Mouse (Mus musculus): ENCODE results near the gene Haus7. TPM values are rescaled to one million over a fixed set of nuclear protein-coding genes. Genes with fewer than 3 reads are reported as not detected.

Haus7 gene
- total RNA-seq (2023; ENCODE audit: inconsistent age) = 19.5 to 22.9 TPM (median 21.4 TPM) in 4 replicates

DNA sequence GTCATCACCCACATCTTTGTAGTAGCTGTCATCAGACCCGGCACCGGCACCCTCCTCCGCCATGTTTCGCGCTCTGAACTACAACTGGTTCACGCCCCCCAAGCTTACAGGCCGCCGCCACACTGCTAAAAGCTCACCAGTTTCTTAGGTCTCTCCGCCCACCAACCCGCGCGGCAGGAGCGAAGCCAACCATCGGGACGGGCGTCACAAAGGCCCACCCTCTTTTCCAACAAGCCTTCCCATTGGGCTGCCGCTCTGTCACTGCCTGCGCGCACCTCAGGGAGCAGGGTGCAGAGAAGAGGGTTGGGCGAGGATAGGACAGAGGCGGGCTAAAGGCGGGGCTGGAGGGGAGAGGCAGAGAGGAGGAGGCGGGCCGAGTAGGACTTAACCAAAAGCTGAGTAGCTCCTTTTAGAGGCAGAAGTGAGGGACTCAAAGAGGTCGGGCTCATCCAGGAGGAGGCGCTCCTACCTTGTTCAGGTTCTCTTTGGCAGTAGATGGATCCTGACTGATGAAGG, at the start of gene Haus7:
Haus7 (minus strand) TSS at position 168 of the 516 bp plus-strand sequence.

DNA sequence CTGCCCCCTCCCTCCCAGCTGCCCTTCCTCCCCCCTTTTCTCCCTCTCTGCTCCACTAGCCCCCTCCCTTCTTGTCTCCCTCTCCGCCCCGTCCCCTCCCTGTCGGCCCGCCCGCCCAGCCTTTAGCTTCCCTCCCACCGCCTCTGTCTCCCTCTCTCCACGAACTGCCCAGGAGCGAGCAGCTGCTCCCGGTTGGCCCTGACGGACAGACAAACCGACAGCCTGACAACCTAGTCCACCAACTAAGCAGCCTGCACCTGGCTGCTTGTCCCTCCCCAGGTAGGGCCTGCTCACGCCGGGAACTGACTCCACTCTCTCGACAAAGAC, 24.6 kb upstream of the Haus7 start, which contains the start of gene Bgn:
Bgn (plus strand) TSS at position 119 of the 327 bp plus-strand sequence.

GRCm38 (mm10) chrX:73435252-73435651, 23.6 kb downstream of the Haus7 start, which contains the start of gene Trex2:
Trex2 (minus strand) TSS chrX:73435344.

DNA sequence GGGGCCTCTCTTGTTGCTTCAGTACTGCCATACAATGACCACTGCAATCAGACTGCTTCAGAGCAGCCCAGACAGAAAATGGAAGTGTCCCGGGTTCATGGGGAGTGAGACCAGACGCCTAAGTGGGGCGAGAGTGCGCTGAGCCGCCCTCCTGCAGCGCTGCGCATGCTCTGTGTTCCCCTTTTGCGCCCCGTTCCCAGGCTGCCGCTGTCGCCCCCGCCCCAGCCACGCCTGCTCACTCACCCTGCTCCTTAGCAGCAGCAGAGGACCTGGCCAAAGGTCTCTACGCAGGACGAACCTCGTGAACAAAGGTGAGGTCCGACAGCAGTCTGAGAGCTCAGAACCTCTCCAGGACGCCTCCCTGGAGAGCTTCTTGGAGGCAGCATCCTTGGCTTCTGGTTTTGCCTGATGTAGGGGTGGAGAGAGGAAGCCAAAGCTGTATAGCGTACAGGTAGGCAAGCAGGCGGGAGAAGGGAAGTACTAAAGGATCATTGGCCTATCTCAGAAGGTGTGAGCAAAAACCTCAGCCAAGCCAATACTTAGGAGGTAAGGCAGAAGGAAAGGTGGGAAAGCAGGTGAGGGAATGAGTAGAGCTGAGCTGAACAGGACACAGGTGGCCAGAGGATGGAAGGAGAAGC, 47.8 kb downstream of the Haus7 start, which contains the start of gene Zfp92:
Zfp92 (plus strand) TSS at position 217 of the 638 bp plus-strand sequence.

GRCm38 (mm10) chrX:73398636-73399035, 60.2 kb downstream of the Haus7 start, which contains the start of gene Gm18336:
Gm18336 (minus strand) TSS chrX:73398736.

Other genes with a start within 250 kb of the Haus7 start
- 11.2 to 16.7 TPM (median 13.7 TPM) in 4 replicates for gene Xlr4b, start 244.7 kb downstream of the Haus7 start, total RNA-seq (2023; ENCODE audit: inconsistent age)
- gene F8a, start 230.8 kb downstream of the Haus7 start, total RNA-seq (2023; ENCODE audit: inconsistent age) = 12.3 to 14.9 TPM (median 13.4 TPM) in 4 replicates
- gene Xlr4c, start 215.9 kb downstream of the Haus7 start, total RNA-seq (2023; ENCODE audit: inconsistent age) = 3.2 to 5.3 TPM (median 4.2 TPM) in 4 replicates
- gene Xlr3c, start 193.7 kb downstream of the Haus7 start, total RNA-seq (2023; ENCODE audit: inconsistent age) = 0.35 TPM in 1 of 4 replicates, not detected in the others
- not detected in 4 replicates for gene Xlr5a, start 166.1 kb downstream of the Haus7 start, total RNA-seq (2023; ENCODE audit: inconsistent age)
- gene Xlr5c, start 166.1 kb downstream of the Haus7 start, total RNA-seq (2023; ENCODE audit: inconsistent age) = not detected in 4 replicates
- not detected in 4 replicates for gene Gm45015, start 122.2 kb downstream of the Haus7 start, total RNA-seq (2023; ENCODE audit: inconsistent age)
- 24.0 to 32.8 TPM (median 26.6 TPM) in 4 replicates for gene Zfp275, start 116.4 kb downstream of the Haus7 start, total RNA-seq (2023; ENCODE audit: inconsistent age)
- not detected in 4 replicates for gene Gm18336, start 60.3 kb downstream of the Haus7 start, total RNA-seq (2023; ENCODE audit: inconsistent age)
- not detected in 4 replicates for gene Zfp92, start 47.9 kb downstream of the Haus7 start, total RNA-seq (2023; ENCODE audit: inconsistent age)
- gene Trex2, start 23.7 kb downstream of the Haus7 start, total RNA-seq (2023; ENCODE audit: inconsistent age) = 0.54 TPM in 1 of 4 replicates, not detected in the others
- 0.29 to 0.94 TPM (median 0.44 TPM) in 4 replicates for gene Bgn, start 24.6 kb upstream of the Haus7 start, total RNA-seq (2023; ENCODE audit: inconsistent age)
- not detected in 4 replicates for gene Atp2b3, start 44.0 kb upstream of the Haus7 start, total RNA-seq (2023; ENCODE audit: inconsistent age)
- 0.24 TPM in 1 of 4 replicates, not detected in the others for gene Dusp9, start 180.4 kb upstream of the Haus7 start, total RNA-seq (2023; ENCODE audit: inconsistent age)
- not detected in 4 replicates for gene Pnck, start 201.1 kb upstream of the Haus7 start, total RNA-seq (2023; ENCODE audit: inconsistent age)
- 0.27 to 0.93 TPM (median 0.61 TPM) in 3 of 4 replicates, not detected in the other for gene Slc6a8, start 214.1 kb upstream of the Haus7 start, total RNA-seq (2023; ENCODE audit: inconsistent age)

All from B cell, adult (primary cell).